Mouse (Mus musculus): ENCODE results near the gene Oit1.
A peak's percentile ranks its signal among the peaks of the same experiment; 100 is the strongest.

The Oit1 gene

DNA sequence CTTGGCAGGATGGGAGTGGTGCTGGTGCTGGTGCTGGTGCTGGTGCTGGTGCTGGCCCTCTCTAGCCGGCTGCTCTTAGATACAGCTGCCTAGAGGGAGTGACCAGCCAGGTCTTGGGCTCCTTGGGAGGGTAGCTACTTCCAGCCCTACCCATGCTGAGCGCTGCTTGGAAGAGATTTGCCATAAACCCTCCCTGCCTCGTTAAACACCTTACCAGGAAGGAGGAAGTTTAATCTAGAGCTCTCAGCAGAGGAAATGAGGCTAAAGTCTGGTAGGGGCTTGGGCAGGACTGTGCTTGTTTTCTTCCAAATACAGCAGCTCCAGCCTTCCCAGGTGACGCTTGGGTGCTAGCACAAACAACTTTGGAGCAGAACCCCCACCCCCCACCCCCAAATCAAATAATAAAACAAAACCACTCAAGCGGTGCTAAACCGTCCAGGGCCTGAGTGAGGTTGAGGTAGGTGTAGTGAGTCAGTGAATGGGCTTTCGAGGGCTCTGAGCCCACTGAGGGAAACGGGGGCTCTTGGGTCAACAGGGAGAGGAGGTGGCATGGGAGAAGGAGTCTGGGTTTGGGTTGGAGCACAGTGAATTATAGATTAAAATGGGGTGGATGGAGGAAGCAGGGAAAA, at the start of gene Oit1:
Gene Oit1, minus strand, starts transcription at position 70 of the 629 bp plus-strand sequence.
- no peak for DNase-seq (ENCODE audit: low spot score)

DNA sequence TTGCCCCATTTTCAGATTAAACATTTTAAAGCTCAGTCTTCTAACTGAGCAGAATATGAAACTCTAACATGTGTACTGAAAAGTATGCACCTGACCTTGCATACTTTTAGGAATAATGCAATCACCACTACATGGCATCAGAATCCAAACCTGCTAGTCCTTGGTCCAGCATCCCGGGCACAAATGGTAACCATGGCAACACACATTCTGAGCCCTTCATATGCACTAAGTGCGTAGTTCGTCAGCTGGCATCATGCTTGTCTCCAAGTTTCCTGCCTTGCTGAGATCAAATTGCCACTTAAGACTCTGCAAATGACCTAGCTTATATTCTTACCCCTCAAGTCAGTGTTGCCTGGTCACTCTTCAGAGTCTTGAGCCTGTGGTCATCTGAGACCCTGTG, 44.3 kb upstream of the Oit1 start:
- no peak for DNase-seq (ENCODE audit: low spot score)

DNA sequence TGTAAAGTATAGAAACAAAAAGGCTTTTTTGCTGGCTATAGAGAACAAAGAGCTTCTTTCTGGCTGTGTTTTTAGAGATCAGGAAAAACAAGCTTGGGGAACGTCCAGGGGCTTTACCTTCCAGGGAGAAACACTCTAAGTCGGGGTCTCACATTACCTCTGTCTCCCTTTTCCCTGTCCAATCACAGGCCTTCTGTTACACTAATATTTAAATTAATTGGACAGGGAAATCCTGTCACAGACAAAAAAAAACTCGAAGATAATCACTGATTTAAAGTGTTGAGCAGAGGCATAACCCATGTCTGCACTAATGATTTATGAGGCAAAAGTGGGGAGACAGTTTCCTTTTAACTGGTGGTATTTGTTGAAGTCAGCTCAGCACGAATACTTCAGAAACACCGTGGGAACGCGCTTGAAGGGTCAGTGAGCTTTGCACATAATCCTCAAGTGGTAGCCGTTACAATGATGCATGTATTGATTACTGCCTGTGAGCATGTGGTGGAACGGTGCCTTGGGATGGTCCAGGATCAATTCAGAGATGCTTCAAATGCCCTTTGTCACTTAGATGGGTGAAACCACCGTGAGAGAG, 42.7 kb upstream of the Oit1 start:
- DNase-seq (ENCODE audit: low spot score) = no peak

DNA sequence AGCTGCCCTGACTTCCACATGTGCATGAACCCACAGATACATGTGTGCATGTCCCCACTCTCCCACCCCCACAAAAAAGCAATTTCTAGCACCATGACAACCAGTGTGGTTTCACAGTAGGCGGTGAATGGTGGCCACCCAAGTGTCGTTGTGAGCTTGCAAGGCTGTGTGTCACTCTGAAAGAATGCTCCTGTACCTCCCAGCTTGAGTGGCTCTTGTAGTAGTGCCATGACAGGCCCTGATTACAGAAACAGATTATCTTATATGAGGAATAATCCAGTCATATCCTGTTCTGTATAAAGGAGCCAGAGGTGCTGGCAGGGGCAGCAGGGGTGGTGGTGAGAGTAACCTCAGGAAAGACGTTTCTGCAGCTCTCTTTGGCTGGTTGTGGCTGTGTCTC, 40.1 kb upstream of the Oit1 start:
- no peak for DNase-seq (ENCODE audit: low spot score)

DNA sequence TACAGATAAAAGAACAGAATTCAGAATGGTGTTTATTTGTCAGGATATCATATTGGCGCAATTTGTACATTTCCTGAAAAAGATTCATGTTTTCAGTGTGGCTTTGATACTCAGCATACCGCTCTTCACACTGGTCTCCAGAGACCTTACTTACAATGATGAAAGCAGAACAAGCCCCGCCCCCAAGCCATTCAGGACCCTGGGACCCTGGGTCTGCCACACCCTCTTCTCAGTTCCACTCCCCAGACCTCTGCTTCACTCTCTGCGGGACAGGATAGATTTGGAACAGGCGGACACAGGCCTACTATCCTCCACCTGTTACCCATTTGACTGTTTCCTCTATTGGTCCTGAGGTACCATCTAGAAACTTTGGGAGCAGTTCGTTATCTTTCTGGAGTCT, 27.4 kb upstream of the Oit1 start:
- no peak for DNase-seq (ENCODE audit: low spot score)

DNA sequence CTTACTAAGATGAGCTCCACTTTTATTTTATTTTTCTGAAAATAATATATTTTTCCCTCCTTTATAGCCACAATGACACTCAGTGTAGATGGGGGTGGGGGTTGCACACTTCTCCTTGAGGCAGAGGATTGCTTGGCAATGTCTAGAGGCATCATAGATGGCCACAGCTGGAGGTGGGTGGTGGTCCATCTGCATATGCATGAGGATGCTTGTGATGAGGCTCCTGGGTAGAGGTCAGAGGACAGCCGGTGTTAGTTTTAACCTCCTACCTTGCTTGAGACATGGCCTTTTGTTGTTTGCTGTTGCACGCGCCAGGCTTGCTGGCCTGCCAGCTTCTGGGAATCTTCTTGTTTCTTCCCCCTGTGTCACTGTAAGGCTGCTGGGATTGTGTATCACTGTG, 24.8 kb upstream of the Oit1 start:
- DNase-seq (ENCODE audit: low spot score) = no peak

DNA sequence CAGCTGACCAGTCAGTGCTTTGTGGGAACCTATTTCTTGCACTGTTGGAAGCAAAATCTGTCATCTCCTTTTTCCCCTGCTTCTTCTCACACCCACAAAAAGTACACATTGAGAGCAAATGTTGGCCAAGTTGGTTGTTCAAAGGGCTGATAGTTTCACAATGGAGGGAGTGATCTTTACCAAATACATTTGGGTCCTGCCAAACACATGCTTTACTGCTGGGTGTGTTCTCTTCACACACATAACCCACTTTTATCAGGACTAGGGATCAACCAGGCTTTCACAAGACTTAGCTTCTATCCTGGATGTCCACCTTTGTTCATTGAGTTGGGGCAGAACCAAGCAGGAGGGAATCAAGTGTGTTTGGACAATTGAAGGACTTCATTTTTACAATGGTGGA, 20.0 kb upstream of the Oit1 start:
- DNase-seq (ENCODE audit: low spot score) = no peak

DNA sequence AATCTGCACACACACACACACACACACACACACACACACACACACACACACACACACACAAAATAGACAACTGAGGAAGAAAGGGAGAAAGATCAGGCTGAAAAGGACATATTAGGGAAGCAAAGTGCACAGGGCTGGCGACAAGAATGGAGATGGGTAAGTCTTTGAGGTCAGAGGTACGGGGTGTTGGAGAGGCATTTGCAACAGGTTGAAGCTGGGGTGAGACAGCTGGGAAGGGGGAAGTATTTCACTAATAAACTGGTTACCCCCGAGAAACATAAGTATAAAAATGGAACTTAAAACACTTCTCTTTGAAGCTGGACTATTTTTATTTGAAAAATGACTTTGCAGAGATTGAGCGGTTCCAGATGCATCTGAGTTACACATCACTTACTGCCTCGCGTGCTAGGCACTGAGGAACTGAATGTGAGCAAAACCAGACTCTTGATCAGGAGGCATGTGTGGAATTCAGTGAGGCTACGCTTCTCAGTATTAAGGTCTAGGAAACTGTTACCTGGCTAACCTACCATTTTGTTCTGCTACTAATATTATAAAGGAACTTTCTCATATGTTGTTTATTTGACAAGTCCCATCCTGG, 17.2 kb upstream of the Oit1 start:
- no peak for DNase-seq (ENCODE audit: low spot score)

DNA sequence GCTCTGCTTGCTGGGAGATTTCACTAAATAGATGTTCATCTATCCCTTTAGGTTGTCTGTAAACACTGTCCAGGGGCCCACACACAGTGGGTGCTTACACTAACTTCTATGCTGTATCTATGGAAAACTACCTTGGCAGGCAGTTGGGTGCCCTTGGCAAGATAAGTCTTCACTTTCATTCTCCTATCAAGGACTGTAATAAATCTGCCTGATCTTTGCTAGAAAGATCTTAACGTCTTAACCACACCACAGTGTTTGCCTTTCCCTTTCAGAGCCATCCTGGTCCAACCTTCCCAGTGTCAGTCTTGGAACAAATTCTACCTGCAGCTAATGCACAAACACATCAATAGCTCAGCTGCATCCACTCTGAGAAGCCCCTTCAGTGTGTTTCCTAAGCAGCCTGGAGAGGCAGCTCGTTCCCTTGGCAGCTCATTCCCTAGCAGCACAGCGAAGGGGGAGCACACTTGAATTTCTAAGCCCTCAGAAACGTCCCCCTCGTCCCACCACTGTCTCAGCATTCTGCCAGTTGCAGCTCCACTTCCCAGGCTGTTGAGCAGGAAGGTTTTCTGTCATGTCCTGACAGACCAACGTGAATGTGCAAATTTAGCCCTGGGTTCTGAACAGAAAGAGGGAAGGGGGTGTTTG, 13.7 kb upstream of the Oit1 start:
- no peak for DNase-seq (ENCODE audit: low spot score)

DNA sequence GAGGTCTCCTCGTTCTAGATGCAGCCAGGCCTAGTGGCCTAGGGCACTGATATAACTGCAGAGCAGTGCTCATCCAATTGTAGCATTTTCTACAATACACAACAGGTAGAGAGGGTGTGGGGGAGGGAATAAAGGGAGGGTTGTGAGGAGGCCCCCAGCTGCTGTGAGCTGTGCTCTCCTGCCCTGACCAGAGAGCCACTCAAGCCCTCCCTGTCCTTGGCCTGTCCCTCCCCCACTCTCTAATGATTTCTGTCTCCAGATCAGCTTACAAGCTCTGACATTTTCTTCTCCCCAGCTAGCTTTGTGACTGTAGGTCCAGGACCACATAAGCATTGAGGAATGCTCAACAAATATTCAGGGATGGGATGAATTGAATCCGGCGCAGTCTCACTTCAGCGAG, 9.2 kb downstream of the Oit1 start:
- no peak for DNase-seq (ENCODE audit: low spot score)

DNA sequence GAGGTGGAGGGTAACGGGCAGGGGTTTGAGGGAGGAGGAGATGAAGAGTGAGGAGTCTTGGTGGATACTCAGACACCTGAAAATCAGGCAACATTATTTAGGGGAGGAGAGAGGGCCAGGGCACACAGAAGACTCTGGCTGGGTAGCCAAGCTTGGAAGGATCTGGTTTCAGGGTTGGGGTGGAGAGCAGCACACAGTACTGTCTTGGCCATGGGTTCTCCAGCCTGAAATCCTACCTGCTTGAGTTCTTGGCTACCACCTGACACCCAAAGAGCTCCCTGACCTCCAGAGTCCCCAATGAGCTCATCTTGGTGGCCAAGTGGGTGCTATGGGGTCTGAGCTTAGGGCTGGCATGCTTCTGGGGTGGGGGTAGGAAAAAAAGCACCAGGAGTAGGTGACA, 9.7 kb downstream of the Oit1 start:
- DNase-seq (ENCODE audit: low spot score) = no peak

DNA sequence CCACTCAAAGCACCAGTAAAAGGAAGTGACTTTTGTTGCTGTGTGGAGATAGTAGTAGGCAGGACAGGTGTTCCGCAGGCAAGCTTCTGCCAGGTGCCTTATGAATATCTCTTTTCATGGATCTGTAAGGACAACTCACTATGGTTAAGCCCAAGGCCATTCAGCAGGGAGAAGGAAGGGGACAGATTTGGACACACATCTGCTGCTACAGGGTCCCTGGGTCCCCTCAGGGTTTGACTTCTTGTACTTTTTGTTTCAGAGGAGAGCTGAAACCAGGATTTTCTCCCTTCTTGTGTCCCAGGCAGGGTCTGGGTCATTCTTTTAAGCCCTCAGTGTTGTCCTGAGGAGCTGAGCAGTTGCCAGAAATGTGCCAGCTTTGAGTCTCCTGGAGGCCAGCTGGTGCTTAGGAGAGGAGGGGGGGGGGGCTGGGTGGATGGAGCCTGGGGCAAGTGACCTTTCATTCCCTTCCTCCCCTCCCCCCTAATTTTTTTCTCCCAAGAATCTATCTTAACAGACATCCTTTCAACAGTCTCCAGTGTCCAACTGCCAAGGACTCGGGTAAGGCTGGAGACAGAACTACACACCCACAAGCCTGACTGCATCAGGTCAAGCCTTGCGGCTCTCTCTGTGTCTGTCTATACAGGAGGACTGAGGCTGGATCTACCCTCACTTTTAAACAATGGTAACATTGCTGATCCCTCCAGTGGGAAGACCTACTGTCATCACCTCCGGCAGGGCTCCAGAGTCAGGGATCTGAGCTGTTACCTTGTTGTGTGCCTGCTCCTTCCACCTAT, 10.6 kb downstream of the Oit1 start:
- DNase-seq (ENCODE audit: low spot score) = no peak

DNA sequence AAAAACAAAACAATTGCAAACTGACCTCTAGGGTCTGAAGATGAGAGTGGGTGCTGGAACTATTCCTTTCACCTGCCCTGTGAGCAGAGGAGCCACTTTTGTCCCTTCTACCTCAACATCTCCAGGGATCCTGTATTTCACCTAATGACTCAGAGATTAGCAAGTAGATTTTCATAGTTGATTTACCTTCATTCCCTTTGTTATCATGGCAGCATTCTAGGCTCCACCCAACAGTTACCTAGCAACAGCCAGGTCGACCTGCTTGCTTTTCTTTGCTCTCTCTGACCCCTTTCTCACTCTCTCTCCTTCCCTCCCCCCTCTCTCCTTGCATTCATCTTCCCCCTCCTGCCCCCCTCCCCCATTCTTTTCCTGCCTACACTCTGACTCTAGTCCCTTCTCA, 11.4 kb downstream of the Oit1 start:
- no peak for DNase-seq (ENCODE audit: low spot score)

DNA sequence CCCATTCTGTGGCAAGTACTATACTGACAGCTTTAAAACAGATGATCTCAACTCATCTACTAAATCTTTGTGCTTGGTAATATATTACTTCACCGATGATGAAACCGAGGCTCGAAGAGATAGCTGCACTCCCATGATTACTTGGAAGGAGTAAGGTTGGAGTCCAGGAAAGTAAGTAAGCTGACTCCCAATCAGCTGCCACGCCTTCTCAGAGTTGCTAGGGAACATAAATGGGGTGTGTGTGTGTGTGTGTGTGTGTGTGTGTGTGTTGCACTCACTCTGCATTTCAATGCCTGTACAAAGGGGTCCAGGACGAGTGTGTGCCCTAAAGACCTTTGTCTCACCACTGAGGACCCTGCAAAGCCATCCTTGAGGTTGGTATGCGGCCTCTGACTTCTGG, 12.7 kb downstream of the Oit1 start:
- DNase-seq (ENCODE audit: low spot score) = no peak

DNA sequence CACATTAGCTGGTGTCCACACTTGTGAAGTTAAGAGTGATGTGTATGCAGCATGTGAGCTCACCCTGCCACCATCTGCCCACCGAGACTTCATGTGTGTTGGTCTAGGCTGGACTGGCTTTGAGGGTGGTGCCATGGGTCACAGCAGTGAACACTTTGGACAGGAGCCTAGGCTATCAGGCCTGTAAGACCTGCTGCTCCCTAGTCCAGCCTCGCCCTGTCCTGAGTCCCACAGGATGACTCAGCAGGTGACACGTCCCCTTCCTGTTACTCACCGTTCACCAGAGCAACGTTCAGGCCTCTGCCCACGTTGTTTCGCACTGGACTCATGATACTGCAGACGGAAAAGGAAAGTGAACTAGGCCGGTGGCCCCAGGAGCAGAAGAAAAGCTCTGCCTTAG, 21.7 kb downstream of the Oit1 start:
- no peak for DNase-seq (ENCODE audit: low spot score)

DNA sequence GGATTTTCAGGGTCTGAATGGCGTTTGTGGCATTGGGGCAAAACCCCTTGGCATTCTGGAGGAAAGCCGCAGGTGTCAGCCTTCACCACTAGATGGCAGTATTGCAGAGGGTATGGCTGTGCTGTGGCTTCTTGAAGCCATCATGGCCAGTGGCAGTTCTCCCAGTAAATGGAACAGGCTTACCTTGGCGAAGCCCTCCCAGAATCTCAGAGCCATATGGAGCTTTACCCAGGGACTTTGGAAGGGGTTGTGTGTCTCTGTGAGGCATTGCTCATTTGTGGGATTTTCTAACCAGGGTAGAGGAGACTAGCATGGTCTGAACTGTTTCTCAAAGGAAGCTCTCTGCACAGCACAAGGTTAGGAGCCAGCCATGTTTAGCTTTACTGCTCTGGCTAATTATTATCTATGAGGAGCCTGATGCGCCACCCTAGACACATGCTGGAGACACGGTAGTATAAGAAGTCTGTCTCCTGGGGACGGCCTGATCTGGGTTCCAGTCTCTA, 22.5 kb downstream of the Oit1 start:
- DNase-seq (ENCODE audit: low spot score) = peak; percentile 45

DNA sequence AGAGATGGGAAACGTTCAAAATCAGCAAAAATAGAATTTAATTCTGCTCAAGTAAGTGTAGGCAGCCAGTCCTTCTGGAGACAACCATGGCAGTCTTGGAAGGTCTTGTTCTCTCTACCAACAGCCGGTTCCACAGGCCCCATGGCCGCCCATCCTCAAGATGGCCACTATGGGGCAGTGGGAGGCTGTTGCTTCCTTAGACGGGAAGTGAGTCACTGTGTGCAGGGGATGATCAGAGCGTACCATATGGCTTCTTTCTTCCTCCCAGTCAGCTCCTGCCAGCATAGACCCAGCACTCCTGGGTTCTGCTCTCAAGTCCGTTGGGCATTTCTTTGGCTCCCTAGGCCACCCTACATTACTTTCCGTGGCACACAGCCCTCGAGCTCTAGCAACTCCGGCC, 29.6 kb downstream of the Oit1 start:
- DNase-seq (ENCODE audit: low spot score) = no peak

DNA sequence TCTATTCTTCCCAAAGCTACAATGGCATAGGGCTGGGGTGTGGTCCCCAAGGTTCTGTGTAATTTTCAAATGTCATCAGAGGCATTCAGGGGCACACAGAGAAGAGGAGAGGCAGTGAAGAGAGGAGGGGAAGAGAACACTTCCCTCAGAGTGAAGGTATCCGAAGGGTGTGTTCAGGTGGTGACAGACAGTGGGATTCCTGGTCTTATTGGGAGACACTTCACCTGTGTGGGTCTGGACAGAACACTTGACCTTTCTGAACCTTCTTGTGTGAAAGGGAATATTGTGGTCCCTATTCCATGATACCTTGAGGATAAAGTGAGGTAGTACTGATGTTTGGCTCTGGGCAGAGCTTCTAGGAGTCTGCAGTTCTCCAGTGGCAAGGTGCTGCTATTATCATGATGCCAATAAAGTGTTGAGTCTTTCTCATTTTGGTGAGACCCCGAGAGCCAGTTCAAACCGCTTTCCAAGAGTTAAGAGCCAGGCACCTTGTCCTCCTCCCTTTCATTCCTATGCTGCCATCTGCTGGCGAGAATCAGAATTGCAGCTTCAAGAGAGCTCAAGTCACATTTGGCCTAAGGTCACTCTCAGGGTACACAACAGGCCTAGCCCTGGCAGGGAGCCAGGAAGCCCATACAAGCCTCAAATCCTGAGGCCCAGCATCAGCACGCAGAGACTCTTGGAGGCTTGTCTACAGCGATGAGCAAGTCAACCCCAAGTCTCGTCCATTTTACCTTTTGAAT, 32.1 kb downstream of the Oit1 start:
- peak; percentile 81 for DNase-seq (ENCODE audit: low spot score)

DNA sequence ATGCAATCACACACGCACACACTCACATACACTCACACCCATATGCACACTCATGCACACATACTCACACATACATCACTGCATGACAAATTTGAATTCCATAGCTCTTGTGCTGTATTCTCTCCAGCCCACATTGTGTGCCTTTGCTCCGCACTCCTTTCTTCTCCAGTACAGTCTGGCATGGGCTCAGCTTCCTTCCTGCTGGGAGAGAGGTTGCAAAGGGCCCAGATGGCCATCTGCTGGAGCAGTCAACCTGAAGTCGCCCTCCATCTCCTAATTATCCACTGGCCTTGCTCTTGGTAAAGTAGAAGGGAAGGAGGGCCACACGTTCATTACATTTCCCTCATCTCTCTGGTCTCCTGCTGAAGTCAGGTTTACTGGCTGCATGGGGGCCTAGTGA, 33.0 kb downstream of the Oit1 start:
- no peak for DNase-seq (ENCODE audit: low spot score)

DNA sequence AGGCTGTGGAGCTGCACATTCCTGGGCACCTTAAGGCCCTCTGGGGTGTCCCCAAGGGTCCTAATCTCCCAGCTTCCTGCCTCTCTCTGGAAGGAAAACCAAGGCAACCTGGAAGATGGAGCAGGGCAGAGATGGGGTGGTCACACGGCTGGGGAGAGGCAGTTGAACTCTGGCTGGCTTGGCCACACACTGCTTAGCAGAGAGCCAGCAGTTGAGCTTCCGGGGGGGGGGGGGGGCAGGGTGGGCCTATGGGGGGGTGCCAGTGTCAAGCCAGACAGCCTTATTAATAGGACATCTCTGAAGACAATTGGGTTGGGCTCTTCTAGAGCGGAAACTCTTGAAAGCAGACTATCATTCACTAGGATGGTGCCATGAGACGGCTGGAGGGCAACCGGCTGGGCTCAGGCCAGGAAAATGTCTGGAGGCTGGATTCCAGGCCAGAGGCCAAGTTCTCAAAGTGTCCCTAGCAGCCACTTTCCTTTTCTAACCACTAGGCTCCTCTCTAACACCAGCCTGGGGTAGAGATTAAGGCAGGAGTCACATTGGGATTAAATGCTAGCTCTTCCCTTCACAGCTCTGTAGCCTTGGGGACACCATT, 35.9 kb downstream of the Oit1 start:
- DNase-seq (ENCODE audit: low spot score) = no peak

DNA sequence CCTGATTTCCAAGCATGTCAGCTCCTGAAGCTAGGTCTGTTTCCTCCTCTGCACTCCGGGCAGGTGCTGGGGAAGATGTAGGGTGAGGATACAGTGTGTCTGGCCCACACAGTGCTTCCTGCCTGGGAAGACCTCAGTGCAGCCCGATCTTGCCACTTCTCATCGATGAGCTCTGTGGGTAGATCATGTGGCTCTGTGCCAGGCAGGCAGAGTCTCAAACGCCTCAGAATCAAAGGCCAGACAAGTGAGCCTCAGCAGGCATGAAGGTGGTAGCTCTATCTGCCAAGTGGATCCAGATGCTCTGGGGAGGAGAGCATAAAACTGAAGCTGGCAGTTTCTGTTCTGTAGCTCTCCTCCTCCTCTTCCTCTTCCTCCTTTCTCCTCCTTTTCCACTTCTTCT, 38.3 kb downstream of the Oit1 start:
- DNase-seq (ENCODE audit: low spot score) = no peak
